Mouse (Mus musculus): ENCODE data around the gene Alkbh1. TPM values are rescaled to one million over a fixed set of nuclear protein-coding genes. Genes with fewer than 3 reads are reported as not detected.

The Alkbh1 gene
- polyA plus RNA-seq, 1 experiment from 2014 or later: 63.7 TPM

- Histone ChIP-seq H3K27ac (ENCODE audit: low read depth, low read length) (no peak overlapping the region), H3K27me3 (ENCODE audit: control insufficient read depth, insufficient read depth, low read length) (no peaks in the 10 kb centered on the region), H3K9ac (ENCODE audit: low read depth, low read length) (no peak overlapping the region), H3K4me3 (ENCODE audit: low read length) (no peak overlapping the region), H3K9me3 (ENCODE audit: control insufficient read depth, low read length) (no peaks in the 10 kb centered on the region), H3K4me1 (ENCODE audit: control insufficient read depth, insufficient read depth, low read length) (no peaks in the 10 kb centered on the region), H3K4me2 (replicated peaks; ENCODE audit: low read depth, low read length) (no peak overlapping the region), H3K36me3 (ENCODE audit: control insufficient read depth, insufficient read depth, low read length) (no peaks in the 10 kb centered on the region)
- ATAC-seq (ENCODE audit: low FRiP score, low TSS enrichment): no peak
- 76% methylated on average over 2 of the region's 2 CpGs for WGBS
Observed at GRCm38 (mm10) chr12:87379496-87379895, 64.3 kb downstream of the Alkbh1 start.

Small RNA genes within 50 kb of the gene (microRNA-seq; reads per million reads assigned to microRNA genes)
- gene Mir3068: 42.3 reads per million, percentile 45 among the genes with 10 or more reads in this experiment

Other genes with a start within 250 kb of the Alkbh1 start
- 1.1 and 1.2 TPM in 2 replicates for gene Samd15, start 244.3 kb downstream of the Alkbh1 start, polyA plus RNA-seq (2014; fragmentation: Nextera tagmentation; extraction: Ambion mirVana)
- gene Tmed8, start 243.6 kb downstream of the Alkbh1 start, polyA plus RNA-seq (2014; fragmentation: Nextera tagmentation; extraction: Ambion mirVana): 2.0 and 2.9 TPM in 2 replicates
- gene Noxred1, start 205.3 kb downstream of the Alkbh1 start, polyA plus RNA-seq (2014; fragmentation: Nextera tagmentation; extraction: Ambion mirVana): 0.33 and 0.69 TPM in 2 replicates
- gene Vipas39, start 177.8 kb downstream of the Alkbh1 start, polyA plus RNA-seq (2014; fragmentation: Nextera tagmentation; extraction: Ambion mirVana): 42.9 and 50.7 TPM in 2 replicates
- gene Ahsa1, start 177.5 kb downstream of the Alkbh1 start, polyA plus RNA-seq (2014; fragmentation: Nextera tagmentation; extraction: Ambion mirVana): 203 and 219 TPM in 2 replicates
- 0.36 and 0.54 TPM in 2 replicates for gene Ism2, start 144.3 kb downstream of the Alkbh1 start, polyA plus RNA-seq (2014; fragmentation: Nextera tagmentation; extraction: Ambion mirVana)
- gene Sptlc2, start 55.7 kb downstream of the Alkbh1 start, polyA plus RNA-seq (2014; fragmentation: Nextera tagmentation; extraction: Ambion mirVana): 65.1 and 85.3 TPM in 2 replicates
- gene Slirp, start 121 bp downstream of the Alkbh1 start, polyA plus RNA-seq (2014; fragmentation: Nextera tagmentation; extraction: Ambion mirVana): 269 and 468 TPM in 2 replicates
- gene Snw1, start 28.3 kb upstream of the Alkbh1 start, polyA plus RNA-seq (2014; fragmentation: Nextera tagmentation; extraction: Ambion mirVana): 142 and 161 TPM in 2 replicates
- not detected in 2 replicates for gene Gm5788, start 50.7 kb upstream of the Alkbh1 start, polyA plus RNA-seq (2014; fragmentation: Nextera tagmentation; extraction: Ambion mirVana)
- not detected in 2 replicates for gene Gm8300, start 70.3 kb upstream of the Alkbh1 start, polyA plus RNA-seq (2014; fragmentation: Nextera tagmentation; extraction: Ambion mirVana)
- not detected in 2 replicates for gene Oog1, start 158.7 kb upstream of the Alkbh1 start, polyA plus RNA-seq (2014; fragmentation: Nextera tagmentation; extraction: Ambion mirVana)
- not detected in 2 replicates for gene Gm4027, start 174.9 kb upstream of the Alkbh1 start, polyA plus RNA-seq (2014; fragmentation: Nextera tagmentation; extraction: Ambion mirVana)
- gene Gm16381, start 200.6 kb upstream of the Alkbh1 start, polyA plus RNA-seq (2014; fragmentation: Nextera tagmentation; extraction: Ambion mirVana): not detected in 2 replicates

Measured in kidney, embryonic 14.5 days (tissue).